Mouse (Mus musculus) layer of hippocampus, adult 11-12 months (tissue): ENCODE data around the gene Syt11.
"Not testable (repeated sequence)": the region's sequence is repeated elsewhere in the genome, so short reads cannot be mapped to it uniquely, and the experiment has no call there.

Experiments used
- DNase-seq: peaks from one replicate; pipeline ENCODE4 v3.0.0; 2022; ENCODE audit warnings: low spot score

The Syt11 gene

GRCm38 (mm10) chr3:88774939-88775841, at the start of gene Syt11:
Syt11 (minus strand) TSS chr3:88775164.
- DNase-seq: not testable (repeated sequence)

- no peak for DNase-seq
Observed at GRCm38 (mm10) chr3:88803910-88804540, 29.1 kb upstream of the Syt11 start.

- DNase-seq: not testable (repeated sequence)
Observed at GRCm38 (mm10) chr3:88797507-88797906, 22.5 kb upstream of the Syt11 start.

- not testable (repeated sequence) for DNase-seq
Observed at GRCm38 (mm10) chr3:88788033-88788432, 13.1 kb upstream of the Syt11 start.

GRCm38 (mm10) chr3:88786805-88787204, 11.8 kb upstream of the Syt11 start:
- not testable (repeated sequence) for DNase-seq

- not testable (repeated sequence) for DNase-seq
Observed at GRCm38 (mm10) chr3:88786323-88786722, 11.4 kb upstream of the Syt11 start.

- DNase-seq: no peak
Observed at GRCm38 (mm10) chr3:88784889-88785288, 9.9 kb upstream of the Syt11 start.

- not testable (repeated sequence) for DNase-seq
Observed at GRCm38 (mm10) chr3:88773163-88773562, 1.8 kb downstream of the Syt11 start.

GRCm38 (mm10) chr3:88772399-88772798, 2.6 kb downstream of the Syt11 start:
- peak; percentile 95 for DNase-seq

- not testable (repeated sequence) for DNase-seq
Observed at GRCm38 (mm10) chr3:88771941-88772280, 3.1 kb downstream of the Syt11 start.

- peak; percentile 82 for DNase-seq
Observed at GRCm38 (mm10) chr3:88771189-88771940, 3.6 kb downstream of the Syt11 start.

- no peak for DNase-seq
Observed at GRCm38 (mm10) chr3:88762401-88762831, 12.5 kb downstream of the Syt11 start.

- no peak for DNase-seq
Observed at GRCm38 (mm10) chr3:88761619-88762018, 13.3 kb downstream of the Syt11 start.

- peak; percentile 93 for DNase-seq
Observed at GRCm38 (mm10) chr3:88758045-88758500, 16.9 kb downstream of the Syt11 start.

- peak; percentile 51 for DNase-seq
Observed at GRCm38 (mm10) chr3:88756276-88756675, 18.7 kb downstream of the Syt11 start.

GRCm38 (mm10) chr3:88755541-88755940, 19.4 kb downstream of the Syt11 start:
- no peak for DNase-seq

GRCm38 (mm10) chr3:88754283-88754682, 20.7 kb downstream of the Syt11 start:
- DNase-seq: no peak

- no peak for DNase-seq
Observed at GRCm38 (mm10) chr3:88746871-88747231, 28.1 kb downstream of the Syt11 start.

- DNase-seq: no peak
Observed at GRCm38 (mm10) chr3:88746139-88746870, 28.7 kb downstream of the Syt11 start.

- no peak for DNase-seq
Observed at GRCm38 (mm10) chr3:88745534-88745933, 29.4 kb downstream of the Syt11 start.

- no peak for DNase-seq
Observed at GRCm38 (mm10) chr3:88740147-88740546, 34.8 kb downstream of the Syt11 start.

GRCm38 (mm10) chr3:88738641-88739040, 36.3 kb downstream of the Syt11 start:
- DNase-seq: peak; percentile 63
